Mouse (Mus musculus): ENCODE data around the gene Olfr945.

The Olfr945 gene

GRCm38 (mm10) chr9:39276718-39277117 is at the start of gene Olfr945:
TSS of gene Olfr945 (minus strand) at chr9:39276818.
- no peak for DNase-seq (ENCODE audit: low read depth, low spot score)

- no peak for DNase-seq (ENCODE audit: low read depth, low spot score)
Observed at GRCm38 (mm10) chr9:39325945-39326344, 49.3 kb upstream of the Olfr945 start, which contains the start of gene Olfr948. TSS of gene Olfr948 (minus strand) at chr9:39326045.

DNA sequence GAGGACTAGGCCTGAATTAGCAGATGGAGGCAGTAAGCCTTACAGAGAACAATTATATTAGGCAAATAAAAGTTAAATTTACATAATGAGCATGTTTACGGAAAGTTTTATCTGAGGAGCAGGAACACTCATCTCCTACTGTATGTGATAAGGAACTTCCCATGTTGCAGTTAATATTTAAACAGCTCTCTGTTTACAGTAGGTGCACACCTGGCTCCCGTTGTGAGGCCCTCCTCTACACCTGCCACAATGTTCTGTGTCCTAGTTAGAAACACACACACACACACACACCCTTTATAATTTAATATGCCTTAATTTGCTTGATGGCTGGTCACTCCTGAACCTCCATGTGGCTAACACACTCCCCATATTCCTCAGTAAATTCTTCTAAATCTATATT is 10.5 kb upstream of the Olfr945 start:
- no peak for DNase-seq (ENCODE audit: low read depth, low spot score)

- DNase-seq (ENCODE audit: low read depth, low spot score), result no peak
Observed at GRCm38 (mm10) chr9:39249894-39250293, 26.7 kb downstream of the Olfr945 start, which contains the start of gene Olfr1537. TSS of gene Olfr1537 (minus strand) at chr9:39249994.

Measured in A20 (cell line).